Mouse (Mus musculus) heart, adult 8-10 months (tissue): ENCODE results near the gene Vmn1r174. TPM values are rescaled to one million over a fixed set of nuclear protein-coding genes. Genes with fewer than 3 reads are reported as not detected.
"Not testable (repeated sequence)": the region's sequence is repeated elsewhere in the genome, so short reads cannot be mapped to it uniquely, and the experiment has no call there.

Source experiments
- DNase-seq: peaks from one replicate; pipeline ENCODE4 v3.0.0; 2022; ENCODE audit warnings: low spot score
- total RNA-seq, 4 experiments: library from RNA; stranded (reverse); gene quantifications; 2 replicates each; pipeline ENCODE4 v1.2.4; 2022

The Vmn1r174 gene
- not detected for total RNA-seq

DNA sequence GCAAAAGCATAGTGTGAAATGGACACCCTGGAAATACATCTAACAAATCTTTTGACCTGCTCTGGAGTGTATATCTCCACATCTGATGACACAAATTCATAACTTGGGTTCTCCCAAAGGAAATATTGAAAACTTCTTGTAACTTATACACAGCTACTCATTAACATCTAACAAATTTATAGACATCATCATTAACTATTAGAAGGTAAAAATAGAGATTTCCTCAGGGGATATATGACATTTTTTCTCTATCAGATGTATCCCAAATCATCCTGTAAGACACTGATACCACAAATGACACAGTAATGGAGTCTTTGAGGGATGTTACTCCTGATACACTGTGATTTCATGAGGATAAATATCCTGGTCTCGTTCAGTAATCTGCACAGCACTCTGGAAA, at the start of gene Vmn1r174:
Vmn1r174 (plus strand) TSS at position 301 of the 400 bp plus-strand sequence.
- not testable (repeated sequence) for DNase-seq

- no peak for DNase-seq
Measured at GRCm38 (mm10) chr7:23784526-23784925, 32.5 kb downstream of the Vmn1r174 start.

DNA sequence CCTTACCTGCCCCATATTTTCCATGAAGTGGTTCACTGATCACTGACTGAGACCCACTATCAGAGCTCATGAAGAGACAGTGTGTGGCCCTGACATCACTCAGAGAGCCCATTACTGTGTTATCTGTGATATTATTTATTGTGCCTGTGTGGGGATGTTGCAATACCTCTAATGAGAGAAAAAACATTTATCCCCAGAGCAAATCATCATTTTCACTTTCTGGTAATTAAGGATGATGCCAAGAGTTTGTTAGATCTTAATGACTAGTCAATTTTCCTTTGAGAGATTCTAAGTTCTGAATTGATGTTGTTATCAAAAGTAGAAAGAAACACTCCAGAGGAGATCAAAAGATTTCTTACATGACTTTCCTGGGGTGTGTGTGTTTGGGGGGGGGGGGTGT, 58.5 kb downstream of the Vmn1r174 start, which contains the start of gene Vmn1r175:
Vmn1r175 (minus strand) TSS at position 101 of the 400 bp plus-strand sequence.
- not testable (repeated sequence) for DNase-seq

Other genes starting within 250 kb of the Vmn1r174 start
- gene Vmn1r167, start 245.1 kb upstream of the Vmn1r174 start, total RNA-seq: not detected
- gene Vmn1r168, start 212.5 kb upstream of the Vmn1r174 start, total RNA-seq: not detected
- not detected for gene Vmn1r169, start 176.7 kb upstream of the Vmn1r174 start, total RNA-seq
- gene Vmn1r170, start 146.1 kb upstream of the Vmn1r174 start, total RNA-seq: not detected
- not detected for gene Vmn1r171, start 121.5 kb upstream of the Vmn1r174 start, total RNA-seq
- gene Vmn1r172, start 94.0 kb upstream of the Vmn1r174 start, total RNA-seq: not detected
- gene Vmn1r173, start 51.6 kb upstream of the Vmn1r174 start, total RNA-seq: not detected
- not detected for gene Vmn1r175, start 58.4 kb downstream of the Vmn1r174 start, total RNA-seq
- gene Vmn1r176, start 85.1 kb downstream of the Vmn1r174 start, total RNA-seq: not detected
- not detected for gene Vmn1r177, start 114.2 kb downstream of the Vmn1r174 start, total RNA-seq
- gene Vmn1r178, start 139.7 kb downstream of the Vmn1r174 start, total RNA-seq: not detected
- not detected for gene Vmn1r179, start 174.7 kb downstream of the Vmn1r174 start, total RNA-seq
- gene Vmn1r180, start 198.4 kb downstream of the Vmn1r174 start, total RNA-seq: not detected
- not detected for gene Vmn1r181, start 222.3 kb downstream of the Vmn1r174 start, total RNA-seq
- not detected for gene V1rd19, start 249.4 kb downstream of the Vmn1r174 start, total RNA-seq